Mouse (Mus musculus) CH12.LX (cell line): ENCODE results near the gene Itgb3bp. TPM values are rescaled to one million over a fixed set of nuclear protein-coding genes. Genes with fewer than 3 reads are reported as not detected.

Source experiments
- DNase-seq: peaks from one replicate; pipeline ENCODE4 v3.0.0-alpha.2; 2013; ENCODE audit errors: extremely low read depth
- H3K27ac ChIP-seq: 2 replicates; pipeline ENCODE4 v1.5.1; 2012; ENCODE audit warnings: low read depth, mild to moderate bottlenecking, control low read depth, moderate library complexity; ENCODE audit not compliant: insufficient read depth
- H3K27me3 ChIP-seq: replicated peaks from 2 replicates; pipeline ENCODE3; 2012; ENCODE audit warnings: inconsistent platforms
- H3K36me3 ChIP-seq, 2 experiments: replicated peaks in 1 of 2; 2 replicates each; pipeline versions ENCODE3 to v1.6.1; 2012; ENCODE audit warnings: inconsistent platforms in 1 of 2, low read length in 1 of 2, mild to moderate bottlenecking in 1 of 2, mixed read lengths in 1 of 2, moderate library complexity in 1 of 2; ENCODE audit not compliant: control insufficient read depth in 1 of 2, insufficient read depth in 1 of 2
- H3K4me1 ChIP-seq, 2 experiments: 2 replicates each; pipeline ENCODE4 v1.6.1; 2012; ENCODE audit warnings: inconsistent platforms in 1 of 2, moderate library complexity in 1 of 2; ENCODE audit not compliant: insufficient read depth in 2 of 2, control insufficient read depth in 1 of 2
- H3K4me2 ChIP-seq: 2 replicates; pipeline ENCODE4 v1.6.1; 2012; ENCODE audit warnings: low read depth, mild to moderate bottlenecking, control low read depth; ENCODE audit not compliant: poor library complexity, insufficient read depth, severe bottlenecking
- H3K4me3 ChIP-seq, 3 experiments: fragments of 150-350 bp in 1 of 3; sonication (generic) in 1 of 3; replicated peaks in 1 of 3; 2 replicates each; pipeline versions ENCODE3 to v1.5.1; 2011 to 2012; ENCODE audit warnings: low read depth in 2 of 3, low read length in 2 of 3, mild to moderate bottlenecking in 2 of 3, moderate library complexity in 2 of 3, control low read depth in 1 of 3, improper control_type of control experiment in 1 of 3, inconsistent platforms in 1 of 3, mixed read lengths in 1 of 3; ENCODE audit not compliant: poor library complexity in 1 of 3
- H3K79me2 ChIP-seq: replicated peaks from 2 replicates; pipeline ENCODE4 v1.6.1; 2012; ENCODE audit warnings: mild to moderate bottlenecking, moderate library complexity; ENCODE audit not compliant: control insufficient read depth, poor library complexity, insufficient read depth, severe bottlenecking; ENCODE audit errors: extremely low read depth
- H3K9ac ChIP-seq: 2 replicates; pipeline ENCODE4 v1.6.1; 2012; ENCODE audit warnings: low read depth, mild to moderate bottlenecking, control low read depth, moderate library complexity; ENCODE audit not compliant: insufficient read depth
- H3K9me3 ChIP-seq: replicated peaks from 2 replicates; pipeline ENCODE3; 2012; ENCODE audit warnings: low read length, inconsistent platforms, mixed read lengths
- CHD2 ChIP-seq: IDR thresholded peaks from 2 replicates; pipeline ENCODE4 v1.6.1; 2011; ENCODE audit warnings: low read length, improper control_type of control experiment
- E2F4 ChIP-seq: IDR thresholded peaks from 2 replicates; pipeline ENCODE4 v1.6.1; 2011; ENCODE audit warnings: low read depth, low read length, improper control_type of control experiment; ENCODE audit not compliant: insufficient replicate concordance
- ELF1 ChIP-seq: IDR thresholded peaks from 2 replicates; pipeline ENCODE4 v1.6.1; 2014; ENCODE audit warnings: low read depth, mild to moderate bottlenecking, inconsistent platforms, low read length, improper control_type of control experiment
- GABPA ChIP-seq: IDR thresholded peaks from 2 replicates; pipeline ENCODE4 v1.6.1; 2012; ENCODE audit warnings: low read depth, low read length, improper control_type of control experiment, inconsistent platforms; ENCODE audit not compliant: insufficient replicate concordance
- HCFC1 ChIP-seq: IDR thresholded peaks from 2 replicates; pipeline ENCODE4 v1.6.1; 2012; ENCODE audit warnings: low read depth, mild to moderate bottlenecking, inconsistent platforms, low read length, improper control_type of control experiment
- IRF4 ChIP-seq: IDR thresholded peaks from 2 replicates; pipeline ENCODE4 v1.6.1; 2014; ENCODE audit warnings: low read depth, mild to moderate bottlenecking, inconsistent platforms, low read length, improper control_type of control experiment
- KAT2A ChIP-seq: IDR thresholded peaks from 2 replicates; pipeline ENCODE4 v1.6.1; 2012; ENCODE audit warnings: low read length, improper control_type of control experiment, inconsistent platforms; ENCODE audit not compliant: insufficient replicate concordance
- MAFK ChIP-seq: IDR thresholded peaks from 2 replicates; pipeline ENCODE4 v1.6.1; 2011; ENCODE audit warnings: low read length, improper control_type of control experiment; ENCODE audit not compliant: insufficient replicate concordance
- MAX ChIP-seq: IDR thresholded peaks from 2 replicates; pipeline ENCODE4 v1.6.1; 2011; ENCODE audit warnings: low read length, improper control_type of control experiment
- MAZ ChIP-seq: IDR thresholded peaks from 2 replicates; pipeline ENCODE4 v1.6.1; 2012; ENCODE audit warnings: low read depth, mild to moderate bottlenecking, inconsistent platforms, low read length, improper control_type of control experiment, moderate library complexity
- MEF2A ChIP-seq: IDR thresholded peaks from 2 replicates; pipeline ENCODE4 v1.6.1; 2014; ENCODE audit warnings: low read depth, mild to moderate bottlenecking, inconsistent platforms, low read length, improper control_type of control experiment, borderline replicate concordance
- MXI1 ChIP-seq: IDR thresholded peaks from 2 replicates; pipeline ENCODE4 v1.6.1; 2011; ENCODE audit warnings: mild to moderate bottlenecking, low read depth, low read length, improper control_type of control experiment
- NRF1 ChIP-seq: IDR thresholded peaks from 2 replicates; pipeline ENCODE4 v1.6.1; 2014; ENCODE audit warnings: low read depth, mild to moderate bottlenecking, inconsistent platforms, low read length, improper control_type of control experiment, moderate library complexity
- PAX5 ChIP-seq: IDR thresholded peaks from 2 replicates; pipeline ENCODE4 v1.6.1; 2012; ENCODE audit warnings: low read length, inconsistent platforms, mixed read lengths
- POLR2A ChIP-seq: IDR thresholded peaks from 2 replicates; pipeline ENCODE4 v1.6.1; 2011; ENCODE audit warnings: low read depth, mild to moderate bottlenecking, improper control_type of control experiment, low read length
- POLR2AphosphoS2 ChIP-seq: IDR thresholded peaks from 2 replicates; pipeline ENCODE4 v1.6.1; 2011; ENCODE audit warnings: low read depth, low read length, improper control_type of control experiment
- RCOR1 ChIP-seq: conservative IDR thresholded peaks from 2 replicates; pipeline ENCODE4 v1.6.1; 2012; ENCODE audit warnings: low read depth, mild to moderate bottlenecking, inconsistent platforms, low read length, improper control_type of control experiment
- SIN3A ChIP-seq: IDR thresholded peaks from 2 replicates; pipeline ENCODE4 v1.6.1; 2012; ENCODE audit warnings: low read length, improper control_type of control experiment, inconsistent platforms
- TBP ChIP-seq: conservative IDR thresholded peaks from 2 replicates; pipeline ENCODE4 v1.6.1; 2011; ENCODE audit warnings: low read depth, low read length, improper control_type of control experiment
- USF1 ChIP-seq: IDR thresholded peaks from 2 replicates; pipeline ENCODE4 v1.6.1; 2014; ENCODE audit warnings: low read depth, mild to moderate bottlenecking, inconsistent platforms, low read length, improper control_type of control experiment
- USF2 ChIP-seq: conservative IDR thresholded peaks from 2 replicates; pipeline ENCODE4 v1.6.1; 2011; ENCODE audit warnings: low read depth, low read length, improper control_type of control experiment
- ZC3H11A ChIP-seq: IDR thresholded peaks from 2 replicates; pipeline ENCODE4 v1.6.1; 2012; ENCODE audit warnings: low read depth, mild to moderate bottlenecking, inconsistent platforms, low read length, improper control_type of control experiment
- ZMIZ1 ChIP-seq: IDR thresholded peaks from 2 replicates; pipeline ENCODE4 v1.6.1; 2012; ENCODE audit warnings: low read depth, mild to moderate bottlenecking, inconsistent platforms, low read length, improper control_type of control experiment
- dilution Hi-C: fragments of 300-500 bp; cut with MboI; formaldehyde crosslinking; loops from 2 replicates; pipeline ENCODE4 v1.14.3; 2020; ENCODE audit warnings: low sequenced_read_pairs; ENCODE audit not compliant: extremely low pct_unique_long_range_greater_than_20kb, extremely low pct_ligation_motif_present
- in situ Hi-C: fragments of 300-500 bp; cut with MboI; formaldehyde crosslinking; loops from 3 replicates; pipeline ENCODE4 v1.14.3; 2019; ENCODE audit warnings: low sequenced_read_pairs, low pct_ligation_motif_present, low pct_unique_long_range_greater_than_20kb, mixed read lengths
- polyA plus RNA-seq: library from polyadenylated mRNA; unstranded; fragments of >175 nt; gene quantifications from 2 replicates; pipeline ENCODE4 v1.2.1, GENCODE M21; 2012; ENCODE audit warnings: low read depth; ENCODE audit not compliant: insufficient read length
- total RNA-seq, 2 experiments: library from RNA; depleted of rRNA; stranded (reverse); fragments of 300-350 nt in 1 of 2; fragments of >200 nt in 1 of 2; gene quantifications; 2 replicates each; pipeline ENCODE4 v1.2.3; 2012 to 2014

Gene Itgb3bp
- total and polyA plus RNA-seq, 3 experiments: 9.9 to 29.1 (median 22.0) TPM

DNA sequence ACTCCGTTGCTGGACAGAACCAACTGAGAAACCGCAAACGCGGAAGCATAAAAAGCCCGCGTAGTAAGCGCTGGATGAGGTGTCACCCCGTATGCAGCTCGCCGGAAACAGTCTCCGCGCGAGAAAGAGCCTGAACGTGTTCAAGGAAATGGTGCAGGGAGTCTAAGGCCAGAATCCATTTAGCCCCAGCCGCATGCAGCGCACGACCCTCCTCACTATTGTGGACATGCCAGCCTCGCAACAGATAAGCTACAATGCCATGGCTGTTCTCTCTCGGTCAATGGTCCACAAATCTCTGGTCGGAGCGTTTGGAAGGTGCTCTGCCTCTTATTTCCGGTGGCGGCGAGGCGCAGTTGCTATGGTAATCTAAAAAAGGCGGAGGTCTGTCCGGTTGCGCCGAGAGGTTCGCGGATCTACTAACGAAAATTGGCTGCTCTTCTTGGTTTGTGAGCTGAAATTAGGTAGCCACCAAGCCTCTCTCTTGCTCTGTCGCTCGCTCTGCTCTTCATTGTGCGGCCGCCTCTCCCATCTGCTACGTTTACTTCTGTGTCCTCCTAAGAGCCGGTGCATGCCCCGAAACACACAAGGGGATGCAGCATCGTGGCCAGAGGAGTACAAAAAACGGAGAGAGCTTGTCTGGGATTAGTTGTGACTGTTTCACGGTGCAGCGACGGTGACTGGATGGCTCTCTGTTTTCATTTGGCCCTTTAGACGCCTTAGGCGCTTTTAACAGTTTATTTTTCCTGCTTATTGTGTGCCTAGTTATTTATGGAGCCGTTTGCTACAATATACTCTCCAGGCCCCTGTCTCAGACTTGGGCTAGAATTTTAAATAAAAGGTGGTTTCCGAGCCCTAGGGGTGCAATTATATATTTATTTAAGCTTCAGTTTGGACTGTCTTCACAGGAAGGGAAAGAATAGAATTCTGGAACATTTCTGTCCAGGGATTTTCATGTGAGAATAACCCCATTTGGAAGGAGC is 100.2 kb downstream of the Itgb3bp start, which contains the start of gene Efcab7 (continued):
- peak; percentile 69; the same call in 1 of the 2 replicates for TF ChIP-seq POLR2A
- TF ChIP-seq ELF1: peak; percentile 87
- no peak for TF ChIP-seq USF2
- TF ChIP-seq MAZ: no peak; the same call in 1 of the 2 replicates
- TF ChIP-seq PAX5: no peak
- peak; percentile 33; the same call in 1 of the 2 replicates for TF ChIP-seq POLR2AphosphoS2
- no peak for TF ChIP-seq MAFK
- peak; percentile 68 for TF ChIP-seq MEF2A
- TF ChIP-seq TBP: peak; percentile 68; the same call in 1 of the 2 replicates
- TF ChIP-seq MAX: no peak; the same call in 1 of the 2 replicates

DNA sequence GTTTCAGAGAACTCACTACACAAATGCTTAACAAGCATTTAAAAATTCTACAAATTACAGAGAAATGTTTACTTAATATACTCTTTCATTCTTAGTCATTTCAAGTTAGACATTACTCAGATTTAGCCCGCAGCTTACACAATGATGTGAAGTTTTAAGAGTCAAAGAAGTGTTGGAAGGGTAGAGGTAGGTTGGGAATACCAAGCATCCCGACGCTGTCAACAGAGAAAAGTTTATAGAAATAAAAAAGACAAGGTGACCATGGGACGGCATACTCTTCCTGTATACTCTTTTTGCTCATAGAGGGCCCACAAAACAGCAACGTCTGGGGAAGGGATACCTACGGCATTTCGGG is 100.9 kb downstream of the Itgb3bp start:
- Histone ChIP-seq H3K27ac (no peak overlapping the region), H3K4me3 (peak overlapping the region; percentile 69 to 85 (median 77)), H3K36me3 (peaks cover 0 to 13% of the 10 kb centered on the region in 2 experiments), H3K79me2 (peaks cover 9% of the 10 kb centered on the region; the same call in 1 of the 2 replicates), H3K4me2 (no peak overlapping the region; the same call in 1 of the 2 replicates), H3K4me1 (peaks cover 0 to 12% of the 10 kb centered on the region in 2 experiments; a peak in 2 of 4 replicates), H3K9ac (peak overlapping the region; percentile 82), H3K9me3 (no peaks in the 10 kb centered on the region), H3K27me3 (no peaks in the 10 kb centered on the region)
- in situ Hi-C loops: no loop called here
- DNase-seq: no peak
- TF ChIP-seq POLR2A (no peak; the same call in 1 of the 2 replicates), MXI1 (no peak)
- dilution Hi-C loops: no loop called here

DNA sequence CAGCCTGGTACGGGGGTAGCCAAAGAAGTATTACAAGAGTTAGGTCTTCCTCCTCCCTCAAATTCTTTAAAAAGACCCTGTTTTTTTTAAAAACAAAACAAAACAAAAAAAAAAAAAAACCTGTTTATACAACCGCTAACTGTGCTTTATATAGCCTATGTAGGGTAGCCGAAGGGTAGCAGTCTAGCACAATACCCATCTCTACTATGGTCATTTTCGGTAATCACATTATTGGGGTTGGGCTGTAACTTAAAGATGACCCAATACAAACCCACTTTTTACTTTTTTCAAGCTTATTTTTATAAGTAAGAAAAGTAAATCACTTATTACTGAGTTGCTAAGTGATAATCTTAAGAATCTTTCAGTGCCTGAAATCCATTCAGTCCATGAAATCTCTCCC is 101.3 kb downstream of the Itgb3bp start:
- H3K9me3 ChIP-seq: no peaks in the 10 kb centered on the region
- peaks cover 9% of the 10 kb centered on the region; the same call in 1 of the 2 replicates for H3K79me2 ChIP-seq
- H3K4me2 ChIP-seq: peak overlapping the region; percentile 56; the same call in 1 of the 2 replicates
- peak overlapping the region; percentile 82 for H3K9ac ChIP-seq
- in situ Hi-C loops (no loop called here), dilution Hi-C loops (no loop called here)
- H3K36me3 ChIP-seq: peaks cover 0 to 17% of the 10 kb centered on the region in 2 experiments
- H3K27ac ChIP-seq: no peak overlapping the region
- peak overlapping the region; percentile 45 to 85 (median 77) for H3K4me3 ChIP-seq
- TF ChIP-seq GABPA: no peak
- TF ChIP-seq E2F4: no peak
- TF ChIP-seq IRF4: no peak
- TF ChIP-seq KAT2A: no peak
- no peak for TF ChIP-seq HCFC1
- TF ChIP-seq ZMIZ1: no peak
- no peak for TF ChIP-seq MAFK
- TF ChIP-seq CHD2: no peak
- no peak for TF ChIP-seq MAZ
- TF ChIP-seq ZC3H11A: no peak
- TF ChIP-seq RCOR1: no peak
- no peak for TF ChIP-seq MEF2A
- TF ChIP-seq MXI1: no peak
- no peak for TF ChIP-seq USF1
- TF ChIP-seq SIN3A: no peak
- TF ChIP-seq NRF1: no peak
- H3K27me3 ChIP-seq: no peaks in the 10 kb centered on the region
- H3K4me1 ChIP-seq: peaks cover 0 to 12% of the 10 kb centered on the region in 2 experiments; a peak in 2 of 4 replicates
- DNase-seq: peak; percentile 11
